Mouse (Mus musculus) ovary, postnatal 10 days (tissue): Measurements from ENCODE around the gene Tnfrsf9.

Experiments
- DNase-seq: peaks from one replicate; pipeline ENCODE4 v3.0.0; 2022; ENCODE audit warnings: low spot score

Gene Tnfrsf9

DNA sequence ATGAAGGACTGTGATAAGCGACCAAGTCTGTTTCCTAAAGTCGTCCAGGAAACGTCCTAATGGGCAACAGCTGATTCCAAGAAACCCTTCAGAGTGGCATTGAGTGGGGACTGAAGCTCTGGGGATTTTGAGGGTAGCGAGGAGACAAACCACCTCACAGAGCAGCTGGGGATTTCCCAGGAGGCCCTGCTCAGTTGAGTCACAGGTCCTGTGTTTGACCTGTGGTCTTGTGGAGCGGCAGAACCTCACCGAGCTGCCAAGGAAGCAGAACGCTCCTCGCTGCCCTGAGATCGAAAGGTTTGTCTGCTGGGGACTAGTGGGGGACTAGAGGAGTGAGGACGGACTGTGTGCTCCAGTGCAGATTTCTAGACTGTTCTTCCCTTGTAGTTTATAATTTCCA is 13.4 kb downstream of the Tnfrsf9 start:
- DNase-seq = no peak

DNA sequence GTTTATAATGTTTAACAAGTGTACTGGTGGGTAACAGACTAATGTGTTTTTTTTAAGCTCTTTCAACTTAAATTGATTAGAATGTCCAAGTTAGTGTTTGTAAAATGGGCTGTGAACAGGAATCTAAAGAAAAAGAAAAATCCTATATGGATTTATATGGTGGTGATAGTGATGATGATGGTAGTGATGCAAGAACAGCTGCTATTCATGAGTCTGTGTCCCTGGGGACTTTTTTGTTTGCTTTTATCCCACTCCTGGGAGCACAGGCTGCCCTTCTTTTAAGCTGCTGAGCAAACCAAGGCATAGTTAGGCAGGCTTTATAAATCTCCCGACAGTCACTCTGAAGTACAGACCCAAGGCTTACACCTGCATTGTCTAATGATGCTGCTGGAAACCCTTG is 19.1 kb downstream of the Tnfrsf9 start:
- no peak for DNase-seq

DNA sequence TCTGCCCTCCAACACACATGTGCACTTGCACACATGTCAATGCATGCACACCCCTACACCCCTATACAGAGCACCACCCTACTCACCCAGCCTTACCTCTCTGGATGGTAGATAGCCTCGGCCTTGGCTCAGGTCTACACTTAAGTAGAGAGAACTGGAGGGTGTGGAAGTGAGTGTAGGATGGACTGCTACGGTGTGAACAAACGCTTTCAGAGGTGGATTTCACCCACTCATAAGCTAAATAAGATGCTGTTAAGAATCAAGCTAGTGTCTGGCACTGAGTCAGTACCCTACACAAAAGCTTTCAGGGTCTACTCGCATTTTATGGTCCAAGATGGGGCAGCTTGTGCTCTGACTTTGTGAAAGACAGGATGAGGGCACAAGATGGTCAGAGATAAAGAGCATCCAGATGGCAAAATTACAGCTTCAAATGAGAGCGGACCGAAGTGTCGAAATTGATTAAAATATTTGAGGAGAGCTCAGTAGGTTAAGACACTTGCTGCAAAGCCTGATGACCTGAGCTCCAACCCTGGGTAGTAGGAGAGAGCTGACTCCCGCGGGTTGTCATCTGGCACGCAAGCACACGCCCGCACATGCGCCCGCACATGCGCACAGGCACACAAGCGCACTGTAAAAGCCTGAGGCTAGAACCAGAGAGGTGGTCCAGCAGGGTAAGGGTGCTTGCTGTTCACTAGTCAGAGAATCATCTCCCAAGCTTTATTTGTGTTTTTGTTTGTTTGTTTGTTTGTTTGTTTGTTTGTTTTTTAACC is 23.1 kb downstream of the Tnfrsf9 start:
- no peak for DNase-seq

DNA sequence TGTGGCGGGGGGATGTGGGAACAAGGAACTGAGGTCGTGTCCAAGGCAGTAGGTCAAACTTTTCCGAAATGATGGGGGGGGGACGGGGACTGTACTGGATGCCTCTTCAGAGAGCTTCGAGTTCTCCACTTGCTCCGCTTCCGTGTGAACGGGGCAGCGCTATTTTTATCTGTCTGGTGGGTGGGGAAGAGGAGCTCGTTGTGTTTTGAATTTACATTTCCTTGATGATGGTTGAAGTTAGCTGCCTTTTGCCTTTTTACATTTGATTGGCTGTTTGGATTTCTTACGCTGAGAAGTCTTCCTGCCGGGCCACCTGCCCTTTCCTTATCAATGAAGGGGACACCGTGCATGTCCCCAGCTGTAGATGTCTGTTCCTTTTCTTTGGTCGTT is 23.7 kb downstream of the Tnfrsf9 start:
- no peak for DNase-seq

GRCm38 (mm10) chr4:150939991-150940651 is 25.8 kb downstream of the Tnfrsf9 start:
- no peak for DNase-seq

GRCm38 (mm10) chr4:150944707-150945106 is 30.3 kb downstream of the Tnfrsf9 start:
- DNase-seq = no peak

GRCm38 (mm10) chr4:150950972-150951371 is 36.6 kb downstream of the Tnfrsf9 start:
- DNase-seq = no peak

DNA sequence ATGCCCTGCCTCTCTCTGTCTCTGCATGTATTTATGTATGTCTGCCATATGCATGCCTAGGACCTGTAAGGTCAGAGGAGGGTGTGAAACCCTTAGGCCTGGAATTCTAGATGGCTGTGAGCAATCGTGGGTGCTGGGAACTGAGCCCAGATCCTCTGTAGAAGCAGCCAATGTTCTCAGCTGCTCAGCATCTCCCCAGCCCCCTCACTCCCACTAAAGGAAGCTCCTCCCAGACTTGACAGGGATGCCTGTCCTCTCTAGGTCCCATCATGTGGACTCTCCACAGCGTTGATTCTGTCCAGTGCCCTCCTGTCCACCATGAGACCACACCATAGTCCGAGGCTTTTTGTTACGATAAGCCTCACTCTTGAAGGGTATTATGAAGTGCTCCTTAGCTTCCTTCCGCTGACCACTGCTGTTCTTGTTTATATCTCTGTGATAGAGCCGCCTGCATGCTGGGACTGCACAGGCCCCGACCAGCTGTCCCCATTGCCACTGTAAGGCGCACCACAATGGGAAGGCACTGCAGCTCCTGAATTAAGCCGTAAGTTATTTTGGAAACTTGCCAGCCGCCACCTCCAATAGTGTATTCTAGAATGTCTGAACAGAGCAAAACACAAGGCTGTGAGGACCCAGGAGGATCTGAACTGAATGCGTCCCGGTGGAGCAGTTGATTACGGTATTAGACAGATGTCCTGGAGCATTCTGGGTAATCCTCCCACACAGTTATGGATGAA is 42.2 kb downstream of the Tnfrsf9 start:
- DNase-seq = no peak

DNA sequence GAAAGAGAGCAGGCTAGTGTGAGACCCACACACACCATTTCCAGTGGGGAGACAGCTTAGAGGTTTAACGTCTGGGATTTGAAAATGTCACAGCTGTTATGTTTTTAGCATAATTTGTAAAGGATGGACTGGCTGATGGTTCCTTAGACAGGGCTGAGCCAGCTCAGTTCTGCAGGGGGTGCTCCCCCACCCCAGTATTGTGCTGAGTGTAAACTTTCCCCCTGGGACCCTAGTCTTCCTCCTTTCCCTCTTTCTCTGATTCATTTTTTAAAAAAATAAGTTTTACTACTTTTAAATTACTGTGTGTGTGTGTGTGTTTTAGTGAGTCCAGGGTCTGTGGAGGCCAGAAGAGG is 42.7 kb downstream of the Tnfrsf9 start:
- DNase-seq = no peak

DNA sequence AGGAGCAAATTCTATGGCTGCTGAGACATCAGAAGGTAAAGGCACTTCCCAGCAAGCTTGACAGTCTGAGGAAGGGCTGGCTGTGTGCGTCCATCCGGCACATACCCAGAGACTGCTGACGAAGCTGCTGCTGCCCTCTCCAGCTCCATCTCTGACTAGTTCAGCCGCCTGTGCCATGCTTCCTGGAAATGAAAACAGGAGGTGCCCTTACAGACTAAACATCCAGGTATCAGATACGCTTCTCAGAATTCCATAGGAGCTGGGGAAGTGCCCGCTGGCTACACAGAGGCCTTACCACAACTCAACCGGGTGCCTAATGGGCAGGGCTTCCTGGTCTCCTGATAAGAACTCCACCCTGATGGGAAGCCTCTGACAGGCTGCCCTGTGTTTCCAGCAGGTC is 44.2 kb downstream of the Tnfrsf9 start:
- DNase-seq = no peak

- no peak for DNase-seq
Observed at GRCm38 (mm10) chr4:150962231-150962630, 47.9 kb downstream of the Tnfrsf9 start.

GRCm38 (mm10) chr4:150963711-150964110 is 49.3 kb downstream of the Tnfrsf9 start:
- no peak for DNase-seq

DNA sequence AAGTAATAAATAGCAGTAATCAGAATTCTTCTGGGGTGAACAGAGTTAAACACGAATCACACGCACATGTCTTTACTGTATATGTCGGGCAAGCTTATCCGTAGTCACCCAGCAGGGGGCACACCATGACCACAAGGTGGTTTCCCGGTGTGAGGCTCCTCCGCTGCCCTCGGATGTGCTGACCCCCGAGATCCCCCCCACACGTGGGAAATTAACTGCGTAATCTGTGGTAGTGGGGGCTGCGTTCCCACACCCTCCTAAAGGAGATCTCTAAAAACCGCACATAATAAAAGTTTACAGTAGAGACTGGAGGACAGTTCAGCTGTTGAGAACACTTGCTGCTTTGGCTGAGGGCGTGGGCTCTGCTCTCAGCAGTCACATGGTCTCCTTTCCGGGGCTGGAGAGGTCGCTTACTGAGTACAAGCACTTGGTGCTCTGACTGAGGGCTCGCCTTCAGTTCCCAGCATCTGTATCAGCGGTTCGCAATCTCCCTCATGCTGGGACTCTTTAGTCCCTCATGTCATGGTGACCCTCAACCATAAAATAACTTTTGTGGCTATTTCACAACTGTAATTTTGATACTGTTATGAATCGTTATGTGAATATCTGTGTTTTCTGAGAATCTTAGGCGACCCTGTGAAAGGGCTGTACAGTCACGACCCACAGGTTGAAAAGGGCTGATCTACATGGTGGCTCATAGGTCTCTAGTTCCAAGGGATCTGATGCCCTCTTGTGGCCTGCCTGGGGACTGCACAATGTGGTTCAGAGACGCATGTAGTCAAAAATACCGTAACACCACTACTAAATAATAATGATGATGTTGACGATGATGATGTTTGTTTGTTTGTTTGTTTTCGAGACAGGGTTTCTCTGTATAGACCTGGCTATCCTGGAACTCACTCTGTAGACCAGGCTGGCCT is 50.5 kb downstream of the Tnfrsf9 start:
- peak; percentile 71 for DNase-seq

- no peak for DNase-seq
Observed at GRCm38 (mm10) chr4:150965555-150965951, 51.2 kb downstream of the Tnfrsf9 start.

DNA sequence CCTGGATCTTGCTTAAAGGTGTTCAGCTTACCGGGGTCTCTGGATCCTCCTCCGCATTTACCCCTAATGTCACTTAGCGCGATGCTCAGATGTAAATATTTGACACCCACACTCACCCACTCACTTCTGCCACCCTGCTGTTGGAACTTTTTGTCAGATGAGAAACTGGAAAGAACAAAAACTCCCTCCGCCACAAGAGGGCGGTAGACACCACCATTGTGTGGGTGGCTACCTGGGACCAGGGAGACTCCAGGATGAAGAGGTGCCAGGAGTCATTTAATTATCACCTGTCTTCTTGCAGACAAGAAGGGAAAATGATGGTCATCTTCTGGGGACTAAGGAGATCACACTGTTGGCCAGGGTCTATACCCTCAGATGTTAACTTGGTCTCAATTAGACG is 52.2 kb downstream of the Tnfrsf9 start:
- no peak for DNase-seq

- no peak for DNase-seq
Observed at GRCm38 (mm10) chr4:150968956-150969355, 54.6 kb downstream of the Tnfrsf9 start.

DNA sequence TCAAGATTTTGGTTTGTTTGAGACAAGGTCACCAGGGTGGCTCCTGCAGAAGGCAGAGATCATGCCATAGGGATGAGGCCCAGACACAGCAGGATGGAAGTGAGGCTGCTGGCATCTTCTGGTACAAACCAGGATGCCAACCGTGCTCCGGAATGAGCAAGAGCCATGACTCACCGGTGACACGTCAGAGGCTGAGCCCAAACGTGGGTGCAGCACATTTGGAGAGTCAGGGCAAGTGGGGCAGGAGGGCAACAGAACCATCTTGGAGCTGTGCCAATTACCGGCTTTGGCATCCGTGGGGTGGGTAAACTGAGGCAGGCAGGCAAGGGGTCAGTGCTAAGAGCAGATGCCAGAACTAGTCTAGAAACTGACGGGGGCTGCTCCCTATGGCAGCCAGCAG is 58.9 kb downstream of the Tnfrsf9 start:
- DNase-seq = no peak

GRCm38 (mm10) chr4:150975145-150975544 is 60.8 kb downstream of the Tnfrsf9 start:
- DNase-seq = no peak

GRCm38 (mm10) chr4:150978156-150978910 is 64.0 kb downstream of the Tnfrsf9 start:
- no peak for DNase-seq

DNA sequence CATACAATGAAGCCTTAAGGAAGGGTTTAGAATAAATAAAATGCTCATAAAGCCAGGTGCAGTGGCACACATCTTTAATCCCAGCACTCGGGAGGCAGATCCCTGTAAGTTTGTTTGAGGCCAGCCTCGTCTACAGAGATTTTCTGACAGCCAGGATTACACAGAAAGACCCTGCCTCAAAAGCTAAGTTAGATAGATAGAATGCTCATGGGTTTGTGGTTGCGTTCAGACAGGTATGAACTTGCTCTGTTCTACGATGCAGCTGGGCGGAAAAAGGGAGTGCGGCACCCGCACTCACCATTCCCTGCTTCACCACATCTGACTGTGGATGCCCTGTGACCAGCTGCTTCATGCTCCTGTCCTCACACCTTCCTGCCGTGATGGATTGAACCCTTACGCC is 65.1 kb downstream of the Tnfrsf9 start:
- DNase-seq = no peak

- DNase-seq = no peak
Observed at GRCm38 (mm10) chr4:150980153-150980552, 65.8 kb downstream of the Tnfrsf9 start.
